Mouse (Mus musculus) small intestine, adult 2 months (tissue): ENCODE data around the gene Rnf167. TPM values are rescaled to one million over a fixed set of nuclear protein-coding genes. Genes with fewer than 3 reads are reported as not detected.

Source experiments
- H3K27ac ChIP-seq: fragments of 200-500 bp; 2 replicates; pipeline ENCODE4 v1.5.1; 2012; ENCODE audit warnings: low read depth, low read length, control low read depth, inconsistent platforms; ENCODE audit not compliant: insufficient read depth
- H3K27me3 ChIP-seq: fragments of 200-500 bp; 2 replicates; pipeline ENCODE4 v1.6.1; 2012; ENCODE audit warnings: mild to moderate bottlenecking, moderate library complexity, low read length, inconsistent platforms; ENCODE audit not compliant: control insufficient read depth, insufficient read depth
- H3K36me3 ChIP-seq: fragments of 200-500 bp; 2 replicates; pipeline ENCODE4 v1.6.1; 2012; ENCODE audit warnings: mild to moderate bottlenecking, low read length, control low read depth, inconsistent platforms; ENCODE audit not compliant: control insufficient read depth, insufficient read depth
- H3K4me1 ChIP-seq: fragments of 200-500 bp; 2 replicates; pipeline ENCODE4 v1.6.1; 2012; ENCODE audit warnings: low read length, inconsistent platforms, mixed read lengths; ENCODE audit not compliant: control insufficient read depth, insufficient read depth, insufficient read length
- H3K4me3 ChIP-seq: fragments of 200-500 bp; 2 replicates; pipeline ENCODE4 v1.5.1; 2012; ENCODE audit warnings: low read depth, mild to moderate bottlenecking, control low read depth, inconsistent platforms, low read length, moderate library complexity
- CTCF ChIP-seq: fragments of 200-500 bp; IDR thresholded peaks from 2 replicates; pipeline ENCODE4 v1.5.1; 2012; ENCODE audit warnings: low read depth, mild to moderate bottlenecking, control low read depth, inconsistent platforms, low read length, moderate library complexity, mixed read lengths; ENCODE audit not compliant: insufficient replicate concordance, insufficient read length; ENCODE audit errors: extremely low read depth
- POLR2A ChIP-seq: fragments of 200-500 bp; IDR thresholded peaks from 2 replicates; pipeline ENCODE4 v1.6.1; 2012; ENCODE audit warnings: low read depth, mild to moderate bottlenecking, control low read depth, inconsistent platforms, low read length, moderate library complexity
- WGBS: fragments of 180-500 bp; shearing (Covaris S2); methylation state at CpG from one replicate; pipeline ENCODE4 v1.1.7; 2018; 5-methylcytosine and 5-hydroxymethylcytosine counted together
- polyA plus RNA-seq: library from polyadenylated mRNA; depleted of rRNA; stranded (reverse); fragments of >200 nt; gene quantifications from 2 replicates; pipeline ENCODE4 v1.2.3, GENCODE M21; 2012

The Rnf167 gene
- polyA plus RNA-seq, 1 experiment = 114 TPM

- 2% methylated on average over 16 of the region's 16 CpGs for WGBS
- H3K27me3 ChIP-seq = no peaks in the 10 kb centered on the region
- H3K36me3 ChIP-seq = peaks cover 31% of the 10 kb centered on the region
- peak overlapping the region; percentile 91 for H3K27ac ChIP-seq
- 0 out of 2 replicates have a peak, but pooled peaks have one; percentile 11 for TF ChIP-seq CTCF
- no peak for TF ChIP-seq POLR2A
- peak overlapping the region; percentile 89 for H3K4me3 ChIP-seq
- peaks cover 34% of the 10 kb centered on the region for H3K4me1 ChIP-seq
These were observed 40.0 kb downstream of the Rnf167 start for GRCm38 (mm10) chr11:70686901-70687566.

DNA sequence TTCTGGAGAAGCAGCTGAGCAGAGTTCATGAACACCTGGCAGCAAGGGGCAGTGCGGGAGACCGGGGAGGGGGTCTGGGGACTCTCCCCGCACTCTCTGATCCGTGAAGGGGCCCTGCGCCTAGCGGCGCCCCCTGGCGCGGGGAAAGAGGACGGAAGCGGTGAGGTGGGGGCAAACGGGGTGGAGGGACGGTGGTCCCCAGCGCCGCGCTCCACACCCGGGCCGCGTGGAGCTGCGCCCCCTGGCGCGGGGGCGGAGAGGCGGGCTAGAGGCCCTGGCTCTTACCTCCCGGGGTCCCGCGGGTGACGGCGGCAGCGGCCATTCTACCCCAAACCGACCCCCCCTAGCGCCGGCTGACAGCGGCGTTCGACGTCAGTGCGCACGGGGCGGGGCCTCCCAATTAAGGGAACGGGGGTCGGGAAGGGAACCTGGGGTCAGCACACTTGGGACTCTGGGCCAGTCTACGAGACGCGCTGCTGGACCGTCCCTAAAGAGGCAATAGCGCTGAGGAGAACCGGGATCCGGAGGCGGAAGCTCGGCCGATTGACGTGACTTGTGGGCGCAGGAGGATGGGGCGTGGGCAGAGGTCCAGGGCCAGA is 40.7 kb downstream of the Rnf167 start, which contains the start of gene Camta2:
Gene Camta2 (minus strand): TSS at position 505 of the 599 bp plus-strand sequence.
- H3K27me3 ChIP-seq = no peaks in the 10 kb centered on the region
- peak within 1 kb of the TSS; percentile 91 for H3K27ac ChIP-seq
- under 1% methylated on average over 55 of the region's 55 CpGs for WGBS
- H3K4me1 ChIP-seq = peaks cover 34% of the 10 kb centered on the region
- peak within 1 kb of the TSS; percentile 89 for H3K4me3 ChIP-seq
- TF ChIP-seq POLR2A (peak; percentile 58; the same call in 1 of the 2 replicates), CTCF (0 out of 2 replicates have a peak, but pooled peaks have one; percentile 36)
- peaks cover 25% of the 10 kb centered on the region for H3K36me3 ChIP-seq

DNA sequence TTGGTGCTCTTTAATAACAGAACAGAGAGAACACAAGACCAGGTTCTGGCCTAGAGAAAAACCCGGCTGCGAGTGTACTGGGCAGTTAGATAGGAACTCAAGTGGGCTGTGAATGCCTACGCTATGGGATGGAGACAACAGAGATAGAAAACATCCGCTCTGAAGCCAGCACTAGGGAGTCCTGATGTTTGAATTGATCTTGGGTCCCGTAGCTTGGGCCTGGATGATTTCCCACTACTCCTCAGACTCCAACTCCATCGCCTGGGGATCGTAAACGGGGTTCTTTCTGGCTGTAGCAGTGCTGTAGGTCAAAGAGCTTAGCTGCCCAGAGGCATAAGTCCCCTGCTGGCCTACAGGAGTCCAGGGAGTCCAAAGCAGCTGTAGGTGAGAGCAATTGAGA is 41.3 kb downstream of the Rnf167 start:
- Histone ChIP-seq H3K36me3 (peaks cover 19% of the 10 kb centered on the region), H3K27me3 (no peaks in the 10 kb centered on the region), H3K4me1 (peaks cover 34% of the 10 kb centered on the region), H3K4me3 (peak overlapping the region; percentile 89; the same call in 1 of the 2 replicates), H3K27ac (peak overlapping the region; percentile 91)
- WGBS = 29% methylated on average over 8 of the region's 8 CpGs
- TF ChIP-seq CTCF = no peak
- TF ChIP-seq POLR2A = no peak

GRCm38 (mm10) chr11:70689578-70689977 is 42.5 kb downstream of the Rnf167 start:
- no peak for TF ChIP-seq CTCF
- TF ChIP-seq POLR2A = no peak
- Histone ChIP-seq H3K4me3 (no peak overlapping the region), H3K36me3 (peaks cover 11% of the 10 kb centered on the region), H3K27me3 (0 out of 2 replicates have a peak, but pooled peaks cover 2% of the 10 kb centered on the region), H3K27ac (no peak overlapping the region), H3K4me1 (peaks cover 24% of the 10 kb centered on the region)
- 27% methylated on average over 4 of the region's 4 CpGs for WGBS

DNA sequence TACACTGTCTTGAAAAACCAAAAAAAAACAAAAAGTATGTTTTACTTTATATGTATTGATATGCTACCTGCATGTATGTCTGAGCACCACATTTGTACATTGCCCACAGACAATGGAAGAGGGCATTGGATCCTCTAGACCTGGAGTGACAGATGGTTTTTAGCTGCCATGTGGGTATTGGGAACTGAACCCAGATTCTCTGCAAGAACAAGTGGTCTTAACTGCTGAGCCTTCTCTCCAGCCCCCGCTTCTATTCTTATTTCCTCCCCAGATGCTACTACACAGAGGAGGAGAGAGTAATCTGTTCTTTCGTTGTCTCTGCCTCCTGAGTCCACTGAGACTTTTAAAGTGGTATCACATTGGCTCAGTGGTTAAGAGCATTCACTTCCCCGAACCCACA is 46.5 kb downstream of the Rnf167 start:
- TF ChIP-seq CTCF (no peak), POLR2A (no peak)
- H3K4me3 ChIP-seq = no peak overlapping the region
- no peak overlapping the region for H3K27ac ChIP-seq
- H3K27me3 ChIP-seq = 0 out of 2 replicates have a peak, but pooled peaks cover 2% of the 10 kb centered on the region
- no peaks in the 10 kb centered on the region for H3K36me3 ChIP-seq
- 80% methylated on average over 3 of the region's 3 CpGs for WGBS
- peaks cover 4% of the 10 kb centered on the region; the same call in 1 of the 2 replicates for H3K4me1 ChIP-seq

- 78% methylated on average over 3 of the region's 3 CpGs for WGBS
- H3K27me3 ChIP-seq = 0 out of 2 replicates have a peak, but pooled peaks cover 2% of the 10 kb centered on the region
These were observed 50.3 kb downstream of the Rnf167 start for GRCm38 (mm10) chr11:70697376-70697775.

DNA sequence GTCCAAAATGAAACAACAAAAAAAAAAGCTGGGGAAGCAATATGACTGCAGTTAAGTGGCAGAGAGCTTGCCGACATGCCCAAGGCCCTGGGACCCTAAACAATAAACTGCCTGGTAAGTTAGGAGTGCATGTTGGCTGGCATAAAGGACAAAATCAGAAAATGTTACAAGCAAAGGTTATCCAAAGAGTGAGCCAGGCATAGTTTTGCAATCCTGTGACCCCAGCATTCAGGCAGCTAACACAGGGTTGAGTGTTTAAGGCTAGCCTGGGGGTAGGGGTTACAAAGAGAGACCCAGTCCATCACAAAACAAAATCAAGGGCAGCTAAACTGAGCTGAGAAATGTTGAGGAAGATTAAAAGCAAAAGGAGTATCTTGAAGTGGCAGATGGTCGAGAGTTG is 52.0 kb downstream of the Rnf167 start:
- Histone ChIP-seq H3K4me3 (no peak overlapping the region), H3K27ac (no peak overlapping the region)

More at GRCm38 (mm10) chr11:70697376-70697775, 50.3 kb downstream of the Rnf167 start:
- TF ChIP-seq CTCF (no peak), POLR2A (no peak)
- Histone ChIP-seq H3K27ac (no peak overlapping the region), H3K4me3 (no peak overlapping the region), H3K4me1 (peaks cover 7% of the 10 kb centered on the region), H3K36me3 (no peaks in the 10 kb centered on the region)

More for the DNA sequence above, 52.0 kb downstream of the Rnf167 start:
- WGBS = 81% methylated on average over 2 of the region's 2 CpGs
- peaks cover 14% of the 10 kb centered on the region for H3K36me3 ChIP-seq
- no peaks in the 10 kb centered on the region for H3K27me3 ChIP-seq
- peaks cover 12% of the 10 kb centered on the region for H3K4me1 ChIP-seq
- TF ChIP-seq CTCF (no peak), POLR2A (no peak)
